Mouse (Mus musculus) heart, postnatal 0 days (tissue): ENCODE measurements around the gene Ssmem1. TPM values are rescaled to one million over a fixed set of nuclear protein-coding genes. Genes with fewer than 3 reads are reported as not detected.

Experiments
- ATAC-seq: fragments of 200-750 bp; cut with Nextera tagmentation; 2 replicates; pipeline ENCODE4 v1.8.0; 2017; ENCODE audit warnings: low read depth, moderate number of reproducible peaks, moderate library complexity; ENCODE audit not compliant: insufficient read depth
- DNase-seq: peaks from one replicate; pipeline ENCODE4 v3.0.0-alpha.2; 2016; ENCODE audit warnings: low spot score
- H3K27ac ChIP-seq: fragments of 300-500 bp; sonication (generic); 2 replicates; pipeline ENCODE4 v1.5.1; 2014; ENCODE audit warnings: low read depth, mild to moderate bottlenecking
- H3K27me3 ChIP-seq: fragments of 300-500 bp; sonication (generic); 2 replicates; pipeline ENCODE4 v1.6.1; 2014; ENCODE audit warnings: low read length, mixed read lengths; ENCODE audit not compliant: control insufficient read depth, insufficient read depth
- H3K36me3 ChIP-seq: fragments of 300-500 bp; sonication (generic); replicated peaks from 2 replicates; pipeline ENCODE4 v1.6.1; 2014; ENCODE audit warnings: low read length, mixed read lengths; ENCODE audit not compliant: control insufficient read depth, insufficient read depth
- H3K4me1 ChIP-seq: fragments of 300-500 bp; sonication (generic); 2 replicates; pipeline ENCODE4 v1.6.1; 2014; ENCODE audit warnings: antibody characterized with exemption; ENCODE audit not compliant: control insufficient read depth, insufficient read depth
- H3K4me2 ChIP-seq: fragments of 300-500 bp; sonication (generic); 2 replicates; pipeline ENCODE4 v1.6.1; 2014; ENCODE audit warnings: low read depth, mild to moderate bottlenecking, low read length, moderate library complexity
- H3K4me3 ChIP-seq: fragments of 300-500 bp; sonication (generic); 2 replicates; pipeline ENCODE4 v1.5.1; 2014; ENCODE audit warnings: low read depth, low read length
- H3K9ac ChIP-seq: fragments of 300-500 bp; sonication (generic); replicated peaks from 2 replicates; pipeline ENCODE4 v1.6.1; 2014; ENCODE audit warnings: low read depth, low read length, mixed read lengths
- H3K9me3 ChIP-seq: fragments of 300-500 bp; sonication (generic); replicated peaks from 2 replicates; pipeline ENCODE4 v1.6.1; 2016; ENCODE audit warnings: low read length; ENCODE audit not compliant: control insufficient read depth
- CTCF ChIP-seq: IDR thresholded peaks from 2 replicates; pipeline ENCODE4 v1.5.1; 2016; ENCODE audit warnings: antibody characterized with exemption, control low read depth, low read depth
- EP300 ChIP-seq: IDR thresholded peaks from 2 replicates; pipeline ENCODE4 v1.6.1; 2016; ENCODE audit warnings: antibody characterized with exemption, low read depth
- WGBS: fragments of 180-500 bp; shearing (Covaris S2); extraction: QIAGEN DNeasy Blood & Tissue Kit; methylation state at CpG from one replicate; pipeline ENCODE4 v1.1.7; 2014; 5-methylcytosine and 5-hydroxymethylcytosine counted together
- polyA plus RNA-seq: library from polyadenylated mRNA; unstranded; fragments of >200 nt; fragmentation: Nextera tagmentation; extraction: Ambion mirVana; gene quantifications from 2 replicates; pipeline ENCODE4 v1.2.1, GENCODE M21; 2015
- total RNA-seq: library from RNA; depleted of rRNA; stranded (reverse); fragments of >200 nt; gene quantifications from 2 replicates; pipeline ENCODE4 v1.2.3, GENCODE M21; 2014; ENCODE audit warnings: low replicate concordance; rRNA removed

Gene Ssmem1
- total and polyA plus RNA-seq, 2 experiments from 2014 or later, result 0.08 TPM; not detected in 1

DNA sequence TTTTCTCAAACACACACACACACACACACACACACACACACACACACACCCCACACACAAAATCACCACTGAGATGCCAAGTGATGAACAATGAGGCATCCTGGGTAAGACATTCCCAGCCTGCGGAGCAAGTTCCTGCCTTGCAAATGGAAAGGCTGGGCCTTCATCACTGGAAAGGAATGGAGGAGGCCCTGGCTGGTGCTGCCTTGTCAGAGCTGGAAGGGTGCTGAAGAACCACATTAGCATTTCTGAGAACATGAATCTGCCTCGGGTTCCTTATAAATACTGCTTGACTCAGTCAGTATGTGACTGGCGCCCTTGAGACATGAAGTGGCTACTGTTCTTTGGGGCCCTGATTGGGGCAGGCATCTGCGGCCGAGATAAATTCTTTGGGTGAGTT lies 58.4 kb downstream of the Ssmem1 start, which contains the start of gene Cpa4:
TSS of gene Cpa4 (plus strand) at position 301 of the 400 bp plus-strand sequence.
- DNase-seq (no peak), ATAC-seq (no peak)
- Histone ChIP-seq H3K4me1 (peaks cover 26% of the 10 kb centered on the region), H3K4me2 (no peak within 1 kb of the TSS), H3K36me3 (no peaks in the 10 kb centered on the region), H3K9ac (no peak within 1 kb of the TSS), H3K9me3 (no peaks in the 10 kb centered on the region), H3K27ac (0 out of 2 replicates have a peak within 1 kb of the TSS, but pooled peaks have one; percentile 16), H3K4me3 (no peak within 1 kb of the TSS), H3K27me3 (no peaks in the 10 kb centered on the region)
- TF ChIP-seq EP300 (no peak), CTCF (no peak)
- WGBS, result 65% methylated on average over 5 of the region's 5 CpGs

DNA sequence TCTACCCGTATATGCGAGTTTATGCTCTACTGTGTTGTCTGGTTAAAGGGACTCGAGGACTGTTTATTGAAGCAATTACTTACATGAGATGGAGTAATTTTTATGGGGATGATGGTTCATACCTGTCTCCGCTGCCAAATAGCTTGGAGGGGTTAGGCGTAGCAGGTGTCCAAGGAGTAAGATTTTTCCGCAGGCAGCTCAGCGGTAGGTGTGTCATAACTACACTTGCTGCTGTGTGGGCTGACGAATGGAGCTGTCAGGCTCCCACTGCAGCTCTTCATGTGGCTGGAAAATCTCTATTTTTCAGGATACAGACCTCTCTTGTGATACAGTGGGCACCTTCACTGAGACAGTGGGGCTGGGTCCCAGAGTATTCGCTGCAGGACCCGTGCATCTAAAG lies 59.7 kb downstream of the Ssmem1 start:
- no peak overlapping the region for H3K4me2 ChIP-seq
- no peak overlapping the region for H3K9ac ChIP-seq
- H3K4me1 ChIP-seq, result peaks cover 27% of the 10 kb centered on the region
- H3K27me3 ChIP-seq, result no peaks in the 10 kb centered on the region
- ATAC-seq, result no peak
- 89% methylated on average over 10 of the region's 10 CpGs for WGBS
- TF ChIP-seq CTCF, result no peak
- TF ChIP-seq EP300, result no peak
- H3K9me3 ChIP-seq, result no peaks in the 10 kb centered on the region
- DNase-seq, result no peak
- peak overlapping the region; percentile 49; the same call in 1 of the 2 replicates for H3K27ac ChIP-seq
- no peak overlapping the region for H3K4me3 ChIP-seq
- H3K36me3 ChIP-seq, result no peaks in the 10 kb centered on the region

Other genes starting within 250 kb of the Ssmem1 start
- 22.5 and 31.9 TPM in 2 replicates for gene Ube2h, start 205.3 kb upstream of the Ssmem1 start, total RNA-seq
- gene Ube2h, start 205.3 kb upstream of the Ssmem1 start, polyA plus RNA-seq, result 30.4 and 32.4 TPM in 2 replicates
- gene Zc3hc1, start 118.8 kb upstream of the Ssmem1 start, total RNA-seq, result 35.0 and 40.4 TPM in 2 replicates
- 24.3 and 27.8 TPM in 2 replicates for gene Zc3hc1, start 118.8 kb upstream of the Ssmem1 start, polyA plus RNA-seq
- 58.7 and 86.7 TPM in 2 replicates for gene Klhdc10, start 108.0 kb upstream of the Ssmem1 start, total RNA-seq
- gene Klhdc10, start 108.0 kb upstream of the Ssmem1 start, polyA plus RNA-seq, result 10.5 and 11.8 TPM in 2 replicates
- gene Tmem209, start 66 bp upstream of the Ssmem1 start, total RNA-seq, result 36.9 and 41.8 TPM in 2 replicates
- gene Tmem209, start 66 bp upstream of the Ssmem1 start, polyA plus RNA-seq, result 10.9 and 13.1 TPM in 2 replicates
- not detected in 2 replicates for gene Cpa2, start 31.7 kb downstream of the Ssmem1 start, total RNA-seq
- gene Cpa2, start 31.7 kb downstream of the Ssmem1 start, polyA plus RNA-seq, result 2.7 and 2.8 TPM in 2 replicates
- 0.23 TPM in 1 of 2 replicates, not detected in the other for gene Cpa4, start 58.5 kb downstream of the Ssmem1 start, total RNA-seq
- gene Cpa4, start 58.5 kb downstream of the Ssmem1 start, polyA plus RNA-seq, result 0.30 and 0.46 TPM in 2 replicates
- 0.46 and 1.6 TPM in 2 replicates for gene Cpa5, start 101.2 kb downstream of the Ssmem1 start, total RNA-seq
- 0.32 and 0.67 TPM in 2 replicates for gene Cpa5, start 101.2 kb downstream of the Ssmem1 start, polyA plus RNA-seq
- 11.5 and 16.8 TPM in 2 replicates for gene Cpa1, start 129.4 kb downstream of the Ssmem1 start, total RNA-seq
- 4.4 and 6.2 TPM in 2 replicates for gene Cpa1, start 129.4 kb downstream of the Ssmem1 start, polyA plus RNA-seq
- 1.7 and 4.7 TPM in 2 replicates for gene Cep41, start 183.9 kb downstream of the Ssmem1 start, total RNA-seq
- 5.7 and 7.5 TPM in 2 replicates for gene Cep41, start 183.9 kb downstream of the Ssmem1 start, polyA plus RNA-seq
- gene Mest, start 213.7 kb downstream of the Ssmem1 start, total RNA-seq, result 717 and 1,330 TPM in 2 replicates
- 664 and 669 TPM in 2 replicates for gene Mest, start 213.7 kb downstream of the Ssmem1 start, polyA plus RNA-seq